Mouse (Mus musculus): ENCODE data around the gene Bzw1.

DNA sequence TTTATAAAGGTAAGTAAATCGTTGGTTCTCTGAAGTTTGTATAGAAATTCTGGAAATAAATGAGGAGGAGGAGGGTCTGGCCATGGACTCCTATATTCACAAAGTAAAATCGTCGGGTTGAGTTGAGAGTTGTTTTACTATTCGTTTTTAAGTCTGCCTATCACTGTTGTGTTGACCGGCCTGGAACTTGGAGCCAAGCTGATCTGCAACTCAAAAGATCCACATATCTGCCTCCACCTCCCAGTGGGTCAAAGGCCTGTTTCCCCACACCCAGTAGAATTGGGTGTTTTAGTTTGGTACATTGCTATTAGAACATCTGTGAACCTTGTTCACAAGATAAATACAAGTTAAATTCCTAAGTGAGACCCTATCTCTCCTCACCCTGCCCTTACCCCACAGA is 11.0 kb downstream of the Bzw1 start:
- no peak for TF ChIP-seq CTCF (conservative IDR thresholded peaks at IDR 0.05; ENCODE audit: low read length)
- no peak for TF ChIP-seq POU5F1 (IDR thresholded peaks at IDR 0.05; ENCODE audit: borderline replicate concordance, low read length)
- TF ChIP-seq NANOG (IDR thresholded peaks at IDR 0.05; ENCODE audit: borderline replicate concordance, low read length): no peak
